Mouse (Mus musculus) embryonic fibroblast, embryonic 13.5 days (primary cell): Measurements from ENCODE around the gene Gm38431.

Source experiments
- CTCF ChIP-seq: IDR thresholded peaks from 2 replicates; pipeline ENCODE4 v1.5.1; 2011; ENCODE audit warnings: mild to moderate bottlenecking, control low read depth, low read length, moderate library complexity, borderline replicate concordance; ENCODE audit not compliant: insufficient read depth
- POLR2A ChIP-seq: IDR thresholded peaks from 2 replicates; pipeline ENCODE4 v1.6.1; 2011; ENCODE audit warnings: low read depth, mild to moderate bottlenecking, control low read depth, low read length, moderate library complexity

GRCm38 (mm10) chr9:21104814-21105213 lies 13.0 kb upstream of the Gm38431 start:
- TF ChIP-seq CTCF, result no peak
- TF ChIP-seq POLR2A, result no peak
